Mouse (Mus musculus): ENCODE data around the gene Glb1l.
"Not testable (repeated sequence)": the region's sequence is repeated elsewhere in the genome, so short reads cannot be mapped to it uniquely, and the experiment has no call there.

Gene Glb1l

GRCm38 (mm10) chr1:75210136-75211087, at the start of gene Glb1l, which contains the start of gene Stk16:
Gene Glb1l, minus strand, starts transcription at chr1:75210813.
Gene Stk16, plus strand, starts transcription at chr1:75210838.
- peak; percentile 97 to 98 for DNase-seq (ENCODE audit: low spot score in 2 of 2)

DNA sequence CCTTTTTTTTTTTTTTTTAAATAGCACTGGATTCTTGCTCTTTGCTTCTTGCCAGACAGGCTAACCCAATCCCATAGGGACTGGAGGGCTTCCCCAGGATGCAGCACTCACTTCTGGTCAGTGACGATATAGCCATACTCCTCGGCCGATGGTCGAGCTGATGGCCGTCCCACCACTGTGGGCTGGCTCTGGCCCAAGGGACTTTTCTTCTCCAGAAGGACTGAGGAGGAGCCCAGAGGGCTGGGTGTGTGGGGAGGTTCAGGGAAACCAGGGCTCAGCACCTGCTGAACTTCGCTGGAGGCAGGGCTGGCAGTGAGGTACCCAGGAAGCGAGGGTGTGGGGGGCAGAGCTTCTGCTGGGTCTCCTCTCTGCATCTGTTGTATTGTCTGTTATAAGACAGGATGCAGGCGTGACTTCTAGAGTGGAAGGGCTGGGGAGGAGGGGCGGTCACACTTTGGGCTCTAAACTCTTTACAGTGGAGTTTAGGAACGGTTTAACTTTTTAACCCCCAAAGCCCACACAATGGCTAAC, 45.0 kb upstream of the Glb1l start:
- no peak for DNase-seq (ENCODE audit: low spot score in 2 of 2)

DNA sequence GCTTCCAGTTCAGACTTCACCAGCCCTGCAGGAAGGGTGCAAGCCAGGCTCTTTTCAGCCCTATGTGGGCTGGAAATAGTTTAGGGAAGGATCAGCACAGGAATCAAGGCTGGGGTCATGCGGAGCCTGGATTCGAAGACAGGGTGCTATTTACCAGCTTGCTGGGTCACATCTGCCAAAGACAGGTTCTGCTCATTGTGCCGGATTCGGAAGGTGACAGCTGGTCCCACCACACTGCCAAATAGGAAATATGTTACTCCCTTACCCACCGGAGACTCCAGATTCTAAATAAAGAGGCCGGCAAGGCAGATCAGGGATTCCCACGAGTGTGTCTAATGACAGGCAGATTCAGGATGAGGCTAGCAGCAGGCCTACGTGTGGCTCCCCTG, 44.0 kb upstream of the Glb1l start:
- DNase-seq (ENCODE audit: low spot score in 2 of 2) = no peak

GRCm38 (mm10) chr1:75253849-75254624, 43.4 kb upstream of the Glb1l start:
- DNase-seq (ENCODE audit: low spot score in 2 of 2) = peak; percentile 92 to 93

- no peak for DNase-seq (ENCODE audit: low spot score in 2 of 2)
Measured at GRCm38 (mm10) chr1:75253029-75253428, 42.4 kb upstream of the Glb1l start.

- no peak for DNase-seq (ENCODE audit: low spot score in 2 of 2)
Measured at GRCm38 (mm10) chr1:75252308-75252707, 41.7 kb upstream of the Glb1l start.

- peak; percentile 74 to 75 for DNase-seq (ENCODE audit: low spot score in 2 of 2)
Measured at GRCm38 (mm10) chr1:75251112-75251970, 40.7 kb upstream of the Glb1l start.

DNA sequence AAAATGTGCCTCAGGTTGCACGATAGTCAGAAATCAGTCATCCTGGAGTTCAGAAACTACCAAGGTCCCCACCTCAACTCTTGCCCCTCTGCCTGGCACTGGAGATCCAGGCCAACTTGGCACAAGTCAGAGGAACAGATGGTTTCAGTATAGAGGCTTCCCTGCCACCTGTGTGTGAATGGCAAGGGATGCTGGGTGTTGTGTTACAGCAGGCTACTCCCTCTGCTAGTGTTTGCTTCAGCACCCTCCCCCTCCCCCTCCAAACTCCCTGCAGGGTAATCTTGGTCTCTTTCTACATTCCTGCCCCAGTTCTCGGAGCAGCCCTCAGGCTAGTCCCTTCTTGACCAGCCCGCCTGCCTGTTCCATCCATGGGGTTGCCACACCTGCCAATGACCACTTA, 39.9 kb upstream of the Glb1l start:
- DNase-seq (ENCODE audit: low spot score in 2 of 2) = no peak

- no peak for DNase-seq (ENCODE audit: low spot score in 2 of 2)
Measured at GRCm38 (mm10) chr1:75248041-75248772, 37.6 kb upstream of the Glb1l start.

DNA sequence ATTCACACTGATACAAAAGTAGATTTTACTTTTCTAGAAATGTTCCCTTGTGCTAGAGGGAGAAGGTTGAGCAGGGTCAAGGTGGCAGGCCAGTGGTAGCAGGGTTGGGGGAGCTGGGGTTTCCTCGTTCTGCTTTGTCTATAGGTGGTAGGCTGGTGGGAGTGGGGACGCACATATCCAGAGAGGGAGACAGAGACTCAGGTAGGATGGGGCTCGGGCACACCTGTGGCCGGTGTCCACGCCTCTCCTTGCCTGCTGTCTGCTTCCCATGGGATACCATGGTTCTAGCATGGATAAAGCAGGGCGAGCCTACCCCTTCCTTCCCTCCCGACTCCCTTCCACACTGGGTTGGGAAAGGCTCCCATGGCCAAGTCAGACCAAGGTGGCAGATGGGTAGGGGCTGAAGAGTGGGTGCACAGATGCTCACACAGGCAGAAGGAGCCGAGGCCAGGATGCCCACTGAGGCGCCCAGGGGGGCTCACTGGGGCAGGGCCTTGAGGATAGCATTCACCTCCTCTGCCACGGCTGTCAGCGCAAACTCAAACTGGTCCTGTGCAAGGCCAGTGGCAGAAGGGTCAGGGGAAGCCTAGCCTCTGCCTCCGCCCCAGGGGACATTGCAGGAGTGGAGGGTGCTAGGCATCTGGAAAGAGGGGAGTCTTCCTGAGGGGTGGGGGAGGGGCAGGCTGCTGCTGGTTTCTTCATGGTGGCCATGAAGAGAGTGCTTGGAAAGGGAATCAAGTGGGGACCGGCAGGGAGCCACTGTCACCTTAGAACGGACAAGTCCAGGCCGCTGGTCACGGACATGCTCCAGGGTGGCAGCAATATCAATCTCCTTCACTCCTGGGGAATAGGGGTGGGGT, 36.7 kb upstream of the Glb1l start:
- DNase-seq (ENCODE audit: low spot score in 2 of 2) = no peak

DNA sequence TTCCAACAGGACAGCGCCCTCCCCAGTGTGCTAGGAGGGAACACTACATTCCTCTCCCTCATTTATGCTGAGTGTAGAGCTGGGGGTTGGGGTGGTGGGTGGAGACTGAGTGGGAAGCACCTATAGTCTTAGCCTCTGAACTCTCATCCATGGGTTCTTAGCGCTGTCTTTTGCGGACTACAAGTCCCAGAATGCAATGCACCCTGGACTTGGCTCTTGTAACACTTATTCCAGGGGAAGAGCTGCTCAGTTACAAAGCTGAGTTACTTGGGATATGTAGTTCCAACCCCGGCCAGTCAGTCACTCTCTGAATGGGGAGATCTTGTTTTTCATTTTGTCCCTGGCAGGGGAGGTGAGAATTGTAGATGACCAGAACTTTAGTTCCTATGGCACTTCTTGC, 34.2 kb upstream of the Glb1l start:
- peak; percentile 62 to 75 for DNase-seq (ENCODE audit: low spot score in 2 of 2)

DNA sequence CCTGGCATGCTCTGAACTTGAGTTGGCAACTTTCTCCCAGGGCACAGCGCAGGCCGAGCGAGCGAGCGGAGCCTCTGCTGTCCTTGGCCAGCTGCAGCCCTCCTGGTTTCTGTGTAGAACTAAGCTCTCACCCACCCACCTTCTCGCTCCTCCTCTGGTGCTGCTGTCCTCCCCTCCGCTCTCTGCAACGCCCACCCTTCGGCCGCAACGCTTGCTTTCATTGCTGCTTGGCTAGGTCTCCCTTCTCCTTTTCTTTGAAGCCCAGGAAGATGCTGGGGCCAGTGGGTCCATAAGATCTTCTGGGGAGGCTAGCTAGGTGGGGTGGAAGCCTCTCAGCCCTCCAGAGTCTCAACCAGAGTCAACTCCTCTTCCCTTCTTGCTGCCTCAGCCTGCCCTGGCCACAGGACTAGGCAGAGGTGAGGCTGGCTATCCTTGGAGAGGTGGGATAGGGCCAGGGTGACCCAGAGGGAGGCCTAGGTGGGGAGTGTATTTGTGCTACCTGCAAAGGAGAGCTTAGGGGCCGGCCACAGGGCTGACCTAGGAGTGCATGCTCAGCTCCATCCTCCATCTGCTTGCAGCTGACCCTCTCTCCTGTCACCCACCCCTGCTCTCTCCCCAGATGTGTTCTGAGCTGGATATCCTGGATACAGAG, 33.7 kb upstream of the Glb1l start:
- DNase-seq (ENCODE audit: low spot score in 2 of 2) = no peak

GRCm38 (mm10) chr1:75243411-75243810, 32.8 kb upstream of the Glb1l start:
- DNase-seq (ENCODE audit: low spot score in 2 of 2) = no peak

GRCm38 (mm10) chr1:75239591-75239990, 29.0 kb upstream of the Glb1l start:
- no peak for DNase-seq (ENCODE audit: low spot score in 2 of 2)

DNA sequence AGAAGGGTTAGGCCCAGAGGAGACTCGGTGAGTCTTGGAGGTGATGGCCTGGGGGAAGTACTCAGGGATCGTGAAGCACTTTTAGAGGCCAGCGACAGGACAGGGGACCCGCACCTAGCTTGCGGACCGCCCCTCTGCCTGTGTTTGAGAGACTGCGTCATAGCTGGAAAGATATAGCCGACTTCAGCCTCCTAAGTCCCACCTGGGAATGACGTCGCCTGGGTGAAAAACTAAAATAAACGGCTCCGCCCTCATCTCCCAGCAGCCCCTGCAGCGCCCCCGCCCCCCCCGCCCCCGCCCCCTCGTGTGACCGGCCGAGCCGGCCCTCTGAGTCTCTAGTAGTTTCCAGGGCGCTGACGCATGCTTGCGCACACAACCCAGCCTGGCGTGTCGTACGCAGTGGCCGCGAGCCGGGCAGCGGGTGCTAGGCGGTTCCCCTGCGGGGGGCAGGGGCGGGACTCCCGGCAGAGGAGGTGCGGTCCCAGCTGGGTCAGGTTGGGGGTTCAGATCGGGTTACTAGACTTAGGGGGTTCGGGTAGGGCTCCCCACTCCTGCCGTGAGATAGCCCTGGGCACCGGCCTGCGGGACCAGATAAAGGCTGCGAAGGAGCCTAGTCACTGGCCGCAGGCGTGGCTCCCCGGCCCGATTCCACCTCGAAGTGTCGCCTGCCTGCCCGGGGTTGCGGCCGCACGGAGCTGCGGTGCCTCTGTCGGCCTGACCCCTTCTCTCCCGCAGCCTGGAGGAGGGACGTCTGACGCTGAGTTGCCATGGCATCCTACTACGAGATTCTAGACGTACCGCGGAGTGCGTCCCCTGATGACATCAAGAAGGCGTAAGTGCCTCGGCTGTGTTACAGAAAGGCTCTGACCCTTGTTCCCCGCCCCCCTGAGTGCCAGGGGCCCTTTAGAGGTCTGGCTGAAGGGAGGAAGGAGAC, 25.8 kb upstream of the Glb1l start, which contains the start of gene Dnajb2:
Gene Dnajb2, plus strand, starts transcription at position 290 of the 934 bp plus-strand sequence.
- DNase-seq (ENCODE audit: low spot score in 2 of 2) = peak; percentile 81 to 88

DNA sequence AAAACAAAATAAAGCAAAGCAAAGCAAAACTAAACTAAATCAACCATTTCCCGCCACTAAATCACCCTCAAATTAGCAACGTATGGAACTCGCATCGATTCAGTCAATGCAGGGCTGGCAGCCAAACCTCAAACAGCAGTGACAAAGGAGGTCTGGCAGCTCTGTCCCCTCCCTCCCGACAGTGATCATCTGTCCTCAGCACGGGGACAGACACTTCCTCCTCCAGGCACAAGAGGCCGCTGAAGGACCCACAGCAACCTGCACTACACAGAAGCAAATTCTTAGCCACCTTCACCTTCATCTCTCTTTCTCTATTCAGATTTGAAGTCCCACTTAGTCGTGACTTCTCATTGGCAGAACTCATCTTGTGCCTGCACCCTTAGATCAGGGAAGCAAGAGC, 24.0 kb upstream of the Glb1l start:
- DNase-seq (ENCODE audit: low spot score in 2 of 2) = peak; percentile 77 to 79

GRCm38 (mm10) chr1:75232489-75232888, 21.9 kb upstream of the Glb1l start:
- not testable (repeated sequence) for DNase-seq (ENCODE audit: low spot score in 2 of 2)

GRCm38 (mm10) chr1:75231664-75232152, 21.1 kb upstream of the Glb1l start, which contains the start of gene A630095N17Rik:
Gene A630095N17Rik, minus strand, starts transcription at chr1:75232102.
- DNase-seq (ENCODE audit: low spot score in 2 of 2) = no peak

All from right cerebral cortex, adult 2 months (tissue).